Mouse (Mus musculus): ENCODE measurements around the gene Elac2. TPM values are rescaled to one million over a fixed set of nuclear protein-coding genes. Genes with fewer than 3 reads are reported as not detected.

Elac2 gene
- polyA plus RNA-seq, 1 experiment from 2014 or later: 32.8 TPM

GRCm38 (mm10) chr11:65028049-65028448 is 49.2 kb downstream of the Elac2 start:
- 82% methylated on average over 5 of the region's 5 CpGs for WGBS

GRCm38 (mm10) chr11:65030201-65030600 is 51.4 kb downstream of the Elac2 start:
- no peak overlapping the region for H3K27ac ChIP-seq (replicated peaks)
- H3K9me3 ChIP-seq: no peaks in the 10 kb centered on the region
- H3K36me3 ChIP-seq: peaks cover 40% of the 10 kb centered on the region
- no peak overlapping the region for H3K9ac ChIP-seq
- H3K27me3 ChIP-seq: no peaks in the 10 kb centered on the region
- no peak for ATAC-seq (ENCODE audit: low FRiP score, low read depth)
- no peaks in the 10 kb centered on the region for H3K4me1 ChIP-seq (replicated peaks)
- 96% methylated on average over 1 of the region's 1 CpGs for WGBS
- H3K4me2 ChIP-seq: no peak overlapping the region
- H3K4me3 ChIP-seq: no peak overlapping the region

More at GRCm38 (mm10) chr11:65028049-65028448, 49.2 kb downstream of the Elac2 start:
- no peak for ATAC-seq (ENCODE audit: low FRiP score, low read depth)
- no peak overlapping the region for H3K4me2 ChIP-seq
- H3K36me3 ChIP-seq: peaks cover 37% of the 10 kb centered on the region
- H3K27me3 ChIP-seq: no peaks in the 10 kb centered on the region
- H3K4me3 ChIP-seq: no peak overlapping the region
- H3K9ac ChIP-seq: no peak overlapping the region
- no peak overlapping the region for H3K27ac ChIP-seq (replicated peaks)
- no peaks in the 10 kb centered on the region for H3K9me3 ChIP-seq
- H3K4me1 ChIP-seq (replicated peaks): no peaks in the 10 kb centered on the region

GRCm38 (mm10) chr11:65032221-65032620 is 53.4 kb downstream of the Elac2 start:
- no peak for ATAC-seq (ENCODE audit: low FRiP score, low read depth)
- H3K4me2 ChIP-seq: no peak overlapping the region
- H3K4me3 ChIP-seq: no peak overlapping the region
- H3K9ac ChIP-seq: no peak overlapping the region
- 95% methylated on average over 7 of the region's 7 CpGs for WGBS
- H3K27ac ChIP-seq (replicated peaks): no peak overlapping the region
- no peaks in the 10 kb centered on the region for H3K9me3 ChIP-seq
- H3K27me3 ChIP-seq: no peaks in the 10 kb centered on the region
- H3K36me3 ChIP-seq: peaks cover 41% of the 10 kb centered on the region
- H3K4me1 ChIP-seq (replicated peaks): no peaks in the 10 kb centered on the region

GRCm38 (mm10) chr11:65038996-65039395 is 60.2 kb downstream of the Elac2 start:
- no peak overlapping the region for H3K4me2 ChIP-seq
- no peaks in the 10 kb centered on the region for H3K27me3 ChIP-seq
- WGBS: 61% methylated on average over 2 of the region's 2 CpGs
- H3K4me1 ChIP-seq (replicated peaks): peaks cover 9% of the 10 kb centered on the region; the same call in 1 of the 2 replicates
- no peak for ATAC-seq (ENCODE audit: low FRiP score, low read depth)
- peaks cover 15% of the 10 kb centered on the region for H3K36me3 ChIP-seq
- no peak overlapping the region for H3K27ac ChIP-seq (replicated peaks)
- H3K9me3 ChIP-seq: no peaks in the 10 kb centered on the region
- H3K9ac ChIP-seq: no peak overlapping the region
- no peak overlapping the region for H3K4me3 ChIP-seq

- Histone ChIP-seq H3K9me3 (no peaks in the 10 kb centered on the region), H3K4me3 (no peak overlapping the region), H3K4me2 (no peak overlapping the region), H3K4me1 (replicated peaks) (peaks cover 9% of the 10 kb centered on the region; the same call in 1 of the 2 replicates), H3K27me3 (no peaks in the 10 kb centered on the region), H3K9ac (no peak overlapping the region), H3K27ac (replicated peaks) (no peak overlapping the region; the same call in 1 of the 2 replicates), H3K36me3 (peaks cover 10% of the 10 kb centered on the region)
- WGBS: 46% methylated on average over 12 of the region's 12 CpGs
- no peak for ATAC-seq (ENCODE audit: low FRiP score, low read depth)
These were observed 60.8 kb downstream of the Elac2 start for GRCm38 (mm10) chr11:65039517-65040095.

- 67% methylated on average over 6 of the region's 6 CpGs for WGBS
- no peak for ATAC-seq (ENCODE audit: low FRiP score, low read depth)
- peaks cover 4% of the 10 kb centered on the region for H3K36me3 ChIP-seq
- H3K4me1 ChIP-seq (replicated peaks): peaks cover 9% of the 10 kb centered on the region; the same call in 1 of the 2 replicates
- H3K27me3 ChIP-seq: no peaks in the 10 kb centered on the region
- no peak overlapping the region for H3K4me3 ChIP-seq
- H3K9me3 ChIP-seq: no peaks in the 10 kb centered on the region
- H3K27ac ChIP-seq (replicated peaks): no peak overlapping the region
- H3K4me2 ChIP-seq: no peak overlapping the region
- no peak overlapping the region for H3K9ac ChIP-seq
These were observed 61.7 kb downstream of the Elac2 start for GRCm38 (mm10) chr11:65040556-65040955.

GRCm38 (mm10) chr11:65049090-65049489 is 70.3 kb downstream of the Elac2 start:
- Histone ChIP-seq H3K4me2 (no peak overlapping the region), H3K27ac (replicated peaks) (no peak overlapping the region), H3K27me3 (no peaks in the 10 kb centered on the region), H3K36me3 (no peaks in the 10 kb centered on the region; the same call in 1 of the 2 replicates), H3K4me3 (no peak overlapping the region), H3K4me1 (replicated peaks) (no peaks in the 10 kb centered on the region), H3K9ac (no peak overlapping the region), H3K9me3 (no peaks in the 10 kb centered on the region)
- no peak for ATAC-seq (ENCODE audit: low FRiP score, low read depth)
- 73% methylated on average over 7 of the region's 7 CpGs for WGBS

- H3K9ac ChIP-seq: no peak overlapping the region
- WGBS: 88% methylated on average over 5 of the region's 5 CpGs
- no peaks in the 10 kb centered on the region; the same call in 1 of the 2 replicates for H3K36me3 ChIP-seq
- no peaks in the 10 kb centered on the region for H3K27me3 ChIP-seq
- no peak overlapping the region for H3K27ac ChIP-seq (replicated peaks)
- H3K4me3 ChIP-seq: no peak overlapping the region
- no peak for ATAC-seq (ENCODE audit: low FRiP score, low read depth)
- no peak overlapping the region for H3K4me2 ChIP-seq
- H3K9me3 ChIP-seq: no peaks in the 10 kb centered on the region
- no peaks in the 10 kb centered on the region for H3K4me1 ChIP-seq (replicated peaks)
These were observed 72.0 kb downstream of the Elac2 start for GRCm38 (mm10) chr11:65050819-65051218.

Other genes starting within 250 kb of the Elac2 start
- 0.14 TPM in 1 of 2 replicates, not detected in the other for gene 1700086D15Rik, start 180.9 kb downstream of the Elac2 start, polyA plus RNA-seq (2015; fragmentation: Nextera tagmentation; extraction: Ambion mirVana)
- gene Arhgap44, start 183.9 kb downstream of the Elac2 start, polyA plus RNA-seq (2015; fragmentation: Nextera tagmentation; extraction: Ambion mirVana): 17.9 and 19.5 TPM in 2 replicates